Mouse (Mus musculus) embryonic facial prominence, embryonic 15.5 days (tissue): Measurements from ENCODE around the gene Iqcf5. TPM values are rescaled to one million over a fixed set of nuclear protein-coding genes. Genes with fewer than 3 reads are reported as not detected.

Source experiments
- ATAC-seq: fragments of 200-750 bp; cut with Nextera tagmentation; 2 replicates; pipeline ENCODE4 v1.8.0; 2017; ENCODE audit warnings: low read depth, moderate TSS enrichment; ENCODE audit not compliant: insufficient number of reproducible peaks, low FRiP score, low TSS enrichment
- H3K27ac ChIP-seq: fragments of 300-500 bp; sonication (generic); replicated peaks from 2 replicates; pipeline ENCODE4 v1.5.1; 2015; ENCODE audit warnings: mild to moderate bottlenecking, inconsistent platforms
- H3K27me3 ChIP-seq: fragments of 300-500 bp; sonication (generic); 2 replicates; pipeline ENCODE4 v1.6.1; 2015; ENCODE audit warnings: inconsistent platforms
- H3K36me3 ChIP-seq: fragments of 300-500 bp; sonication (generic); 2 replicates; pipeline ENCODE4 v1.6.1; 2015; ENCODE audit warnings: mild to moderate bottlenecking, inconsistent platforms
- H3K4me1 ChIP-seq: fragments of 300-500 bp; sonication (generic); 2 replicates; pipeline ENCODE4 v1.6.1; 2015; ENCODE audit warnings: inconsistent platforms
- H3K4me2 ChIP-seq: fragments of 300-500 bp; sonication (generic); replicated peaks from 2 replicates; pipeline ENCODE4 v1.6.1; 2015; ENCODE audit warnings: mild to moderate bottlenecking, inconsistent platforms
- H3K4me3 ChIP-seq: fragments of 300-500 bp; sonication (generic); replicated peaks from 2 replicates; pipeline ENCODE4 v1.5.1; 2015; ENCODE audit warnings: mild to moderate bottlenecking, inconsistent platforms
- H3K9ac ChIP-seq: fragments of 300-500 bp; sonication (generic); 2 replicates; pipeline ENCODE4 v1.6.1; 2015; ENCODE audit warnings: inconsistent platforms
- H3K9me3 ChIP-seq: fragments of 300-500 bp; sonication (generic); replicated peaks from 2 replicates; pipeline ENCODE4 v1.6.1; 2016; ENCODE audit warnings: inconsistent platforms
- WGBS: fragments of 180-500 bp; shearing (Covaris S2); methylation state at CpG from one replicate; pipeline ENCODE4 v1.1.7; 2015; 5-methylcytosine and 5-hydroxymethylcytosine counted together
- polyA plus RNA-seq: library from polyadenylated mRNA; unstranded; fragments of >200 nt; fragmentation: Nextera tagmentation; extraction: Ambion mirVana; gene quantifications from 2 replicates; pipeline ENCODE4 v1.2.1, GENCODE M21; 2015

Iqcf5 gene
- not detected in 2 replicates for polyA plus RNA-seq

DNA sequence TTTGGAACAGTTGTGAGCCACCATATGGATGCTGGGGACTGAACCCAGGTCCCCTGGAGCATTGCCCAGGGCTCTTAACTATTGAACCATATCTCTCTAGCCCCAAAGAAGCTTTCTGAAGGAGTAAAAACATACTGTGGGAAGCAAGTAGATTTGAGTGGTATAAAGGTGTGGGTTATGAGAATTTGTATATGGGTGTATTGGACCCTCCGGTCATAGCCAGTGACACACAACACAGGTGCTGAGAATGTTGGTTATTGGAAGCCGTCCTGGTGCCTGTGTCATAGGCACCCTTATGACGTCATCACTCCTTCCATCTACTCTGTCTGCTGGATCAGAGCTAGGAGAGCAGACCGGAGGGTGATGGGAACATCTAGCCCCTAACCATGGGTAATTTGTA lies at the start of gene Iqcf5:
Gene Iqcf5 (plus strand): TSS at position 301 of the 400 bp plus-strand sequence.
- H3K9ac ChIP-seq = no peak within 1 kb of the TSS
- WGBS = 81% methylated on average over 4 of the region's 4 CpGs
- no peak for ATAC-seq

DNA sequence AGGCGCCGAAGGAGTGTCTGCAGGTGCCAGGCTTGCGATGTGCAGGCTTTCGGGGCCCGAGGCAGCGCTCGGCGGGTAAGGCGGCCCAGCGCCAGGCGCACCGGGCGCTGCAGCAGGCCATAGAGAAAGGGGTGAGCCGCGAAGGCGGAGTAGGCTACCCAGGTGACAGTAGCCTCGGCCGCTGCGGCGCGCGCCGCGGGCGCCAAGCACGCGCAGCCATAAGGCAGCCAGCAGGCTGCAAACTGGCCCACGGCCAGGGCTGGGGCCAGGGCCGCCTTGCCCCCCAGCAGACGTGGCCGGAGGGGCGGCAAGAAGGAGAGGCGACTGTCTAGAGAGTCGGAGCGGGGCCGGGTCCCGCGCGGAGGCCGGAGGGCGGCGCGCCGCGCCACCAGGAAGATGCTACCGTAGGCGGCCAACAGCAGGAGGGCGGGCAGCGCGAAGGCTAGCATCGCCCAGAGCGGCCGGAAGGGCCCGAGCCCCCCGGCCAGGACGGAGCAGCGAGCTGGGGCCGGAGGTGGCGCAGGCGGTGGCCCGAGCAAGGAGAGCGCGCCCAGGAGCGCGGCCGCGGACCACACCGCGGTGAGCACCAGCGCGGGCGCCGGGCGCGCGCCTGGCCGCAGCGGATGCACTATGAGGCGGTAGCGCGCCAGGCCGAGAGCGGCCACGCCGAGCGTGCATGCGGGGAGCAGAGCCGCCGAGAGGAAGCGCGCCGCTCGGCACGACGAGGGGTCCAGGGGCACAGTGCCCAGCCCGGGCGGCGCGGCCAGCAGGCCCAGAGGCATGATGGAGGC lies 49.4 kb upstream of the Iqcf5 start:
- H3K9me3 ChIP-seq = no peaks in the 10 kb centered on the region
- peak overlapping the region; percentile 61 for H3K4me3 ChIP-seq
- H3K27ac ChIP-seq = peak overlapping the region; percentile 39; the same call in 1 of the 2 replicates
- peaks cover 27% of the 10 kb centered on the region for H3K36me3 ChIP-seq
- H3K27me3 ChIP-seq = peaks cover 5% of the 10 kb centered on the region; the same call in 1 of the 2 replicates
- 2% methylated on average over 95 of the region's 99 CpGs for WGBS
- peak; percentile 73 for ATAC-seq
- peak overlapping the region; percentile 61 for H3K9ac ChIP-seq
- H3K4me2 ChIP-seq = peak overlapping the region; percentile 98
- peaks cover 25% of the 10 kb centered on the region for H3K4me1 ChIP-seq

More for the DNA sequence above, at the start of gene Iqcf5:
- Histone ChIP-seq H3K27ac (no peak within 1 kb of the TSS), H3K4me3 (no peak within 1 kb of the TSS), H3K9me3 (no peaks in the 10 kb centered on the region), H3K36me3 (no peaks in the 10 kb centered on the region), H3K27me3 (no peaks in the 10 kb centered on the region), H3K4me2 (no peak within 1 kb of the TSS), H3K4me1 (no peaks in the 10 kb centered on the region)

DNA sequence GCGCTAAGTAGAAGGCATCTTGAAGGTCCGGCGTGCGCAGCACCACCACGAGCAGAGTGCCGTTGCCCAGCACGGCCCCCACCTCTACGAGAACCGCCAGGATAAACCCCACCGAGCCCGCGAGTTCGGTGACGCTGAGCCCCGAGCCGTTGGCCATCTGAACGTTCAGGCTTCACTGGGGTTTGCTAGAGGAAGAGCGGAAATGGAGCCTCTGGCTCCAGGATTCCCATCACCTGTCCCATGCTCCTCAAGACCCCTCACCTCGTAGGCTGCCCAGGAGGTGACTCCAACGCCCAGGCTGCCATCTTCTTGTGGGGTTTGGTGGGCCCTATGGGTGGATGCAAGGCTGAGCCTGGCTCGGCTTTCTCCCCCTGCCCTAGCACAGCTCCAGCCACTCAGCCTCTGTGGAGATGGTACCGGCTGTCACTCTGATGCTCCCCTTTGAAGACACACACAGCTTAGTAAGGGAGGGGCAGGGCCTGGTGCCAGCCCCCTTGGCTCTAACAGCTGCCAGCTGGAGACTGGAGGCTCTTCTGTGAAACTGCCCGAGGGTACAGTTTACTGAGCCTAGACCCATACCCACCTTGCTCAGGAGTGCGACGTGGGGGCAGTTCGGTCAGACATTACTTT lies 48.7 kb upstream of the Iqcf5 start, which contains the start of gene Gpr62:
Gene Gpr62 (minus strand): TSS at position 368 of the 630 bp plus-strand sequence.
- peaks cover 26% of the 10 kb centered on the region for H3K36me3 ChIP-seq
- H3K4me3 ChIP-seq = peak within 1 kb of the TSS; percentile 61
- peak within 1 kb of the TSS; percentile 98 for H3K4me2 ChIP-seq
- 29% methylated on average over 26 of the region's 26 CpGs for WGBS
- H3K9me3 ChIP-seq = no peaks in the 10 kb centered on the region
- peak; percentile 31; the same call in 1 of the 2 replicates for ATAC-seq
- peak within 1 kb of the TSS; percentile 61 for H3K9ac ChIP-seq
- H3K27ac ChIP-seq = peak within 1 kb of the TSS; percentile 39; the same call in 1 of the 2 replicates
- peaks cover 27% of the 10 kb centered on the region for H3K4me1 ChIP-seq
- peaks cover 5% of the 10 kb centered on the region; the same call in 1 of the 2 replicates for H3K27me3 ChIP-seq

DNA sequence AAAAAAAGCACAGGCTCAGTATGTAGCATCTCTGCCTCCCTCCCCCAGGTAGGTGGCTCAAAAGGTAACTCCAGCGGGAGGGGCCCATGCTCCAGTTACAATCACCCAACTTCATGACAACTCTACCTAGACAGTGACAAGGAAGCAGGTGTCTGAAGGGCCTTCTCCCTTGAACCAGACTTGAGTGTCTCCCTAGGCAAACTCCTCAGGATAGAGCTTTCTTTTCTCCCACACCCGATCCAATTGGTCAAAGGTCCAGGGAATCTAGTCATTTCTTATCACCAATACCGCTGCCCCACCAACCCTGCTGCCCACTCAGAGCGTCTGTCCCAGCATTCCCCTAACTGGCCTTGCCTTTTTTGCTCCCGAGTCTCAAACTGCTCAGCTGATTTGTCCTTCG lies 47.7 kb upstream of the Iqcf5 start:
- Histone ChIP-seq H3K4me1 (peaks cover 32% of the 10 kb centered on the region), H3K9ac (no peak overlapping the region), H3K9me3 (no peaks in the 10 kb centered on the region), H3K36me3 (peaks cover 18% of the 10 kb centered on the region), H3K4me2 (no peak overlapping the region), H3K27me3 (peaks cover 5% of the 10 kb centered on the region; the same call in 1 of the 2 replicates), H3K27ac (no peak overlapping the region), H3K4me3 (no peak overlapping the region)
- 91% methylated on average over 6 of the region's 6 CpGs for WGBS
- no peak for ATAC-seq

DNA sequence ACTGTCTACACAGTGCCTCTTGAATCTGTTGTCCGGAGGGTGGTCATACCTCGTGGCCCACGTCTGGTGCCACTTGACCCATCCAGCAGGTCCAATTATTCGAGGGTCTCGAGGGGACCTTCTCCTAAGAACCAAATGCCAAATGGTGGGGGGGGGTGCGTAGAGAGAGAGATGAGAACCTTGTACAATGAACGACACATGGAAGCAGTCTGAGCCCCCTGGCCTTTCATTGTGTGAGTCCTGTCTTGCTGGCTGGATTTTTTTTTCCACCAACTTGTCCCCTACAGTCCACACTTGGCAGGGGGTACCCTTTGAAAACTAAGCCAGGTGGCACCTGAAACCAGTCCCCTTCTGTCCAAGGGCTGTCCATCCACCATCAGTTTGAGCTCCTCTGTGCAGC lies 46.6 kb upstream of the Iqcf5 start:
- Histone ChIP-seq H3K4me3 (no peak overlapping the region), H3K4me1 (peaks cover 41% of the 10 kb centered on the region), H3K9ac (no peak overlapping the region), H3K27me3 (peaks cover 5% of the 10 kb centered on the region; the same call in 1 of the 2 replicates), H3K36me3 (peaks cover 10% of the 10 kb centered on the region), H3K9me3 (no peaks in the 10 kb centered on the region), H3K4me2 (no peak overlapping the region), H3K27ac (no peak overlapping the region)
- no peak for ATAC-seq
- 83% methylated on average over 7 of the region's 7 CpGs for WGBS

DNA sequence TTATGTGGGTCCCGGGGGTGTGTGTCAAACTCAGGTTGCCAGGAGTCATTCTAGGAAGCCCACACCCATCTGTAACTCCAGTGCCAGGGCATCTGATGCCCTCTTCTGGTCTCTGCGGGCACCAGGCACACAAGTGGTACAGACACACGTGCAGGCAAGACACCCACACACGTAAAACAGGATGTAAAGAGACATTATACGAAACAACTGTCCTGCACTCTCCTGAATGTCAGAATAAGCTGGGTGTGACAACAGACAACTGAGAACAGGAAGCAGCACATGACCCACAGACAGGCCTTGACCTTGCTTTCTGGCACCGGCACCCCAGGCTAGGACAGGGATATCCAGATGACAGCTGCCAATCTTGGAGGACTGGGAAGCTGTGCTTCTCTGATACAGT lies 45.1 kb upstream of the Iqcf5 start:
- H3K4me2 ChIP-seq = no peak overlapping the region
- peaks cover 49% of the 10 kb centered on the region for H3K4me1 ChIP-seq
- H3K9ac ChIP-seq = no peak overlapping the region
- H3K36me3 ChIP-seq = no peaks in the 10 kb centered on the region
- WGBS = 57% methylated on average over 6 of the region's 6 CpGs
- H3K9me3 ChIP-seq = no peaks in the 10 kb centered on the region
- H3K27me3 ChIP-seq = no peaks in the 10 kb centered on the region; the same call in 1 of the 2 replicates
- ATAC-seq = no peak
- H3K27ac ChIP-seq = no peak overlapping the region
- H3K4me3 ChIP-seq = no peak overlapping the region

DNA sequence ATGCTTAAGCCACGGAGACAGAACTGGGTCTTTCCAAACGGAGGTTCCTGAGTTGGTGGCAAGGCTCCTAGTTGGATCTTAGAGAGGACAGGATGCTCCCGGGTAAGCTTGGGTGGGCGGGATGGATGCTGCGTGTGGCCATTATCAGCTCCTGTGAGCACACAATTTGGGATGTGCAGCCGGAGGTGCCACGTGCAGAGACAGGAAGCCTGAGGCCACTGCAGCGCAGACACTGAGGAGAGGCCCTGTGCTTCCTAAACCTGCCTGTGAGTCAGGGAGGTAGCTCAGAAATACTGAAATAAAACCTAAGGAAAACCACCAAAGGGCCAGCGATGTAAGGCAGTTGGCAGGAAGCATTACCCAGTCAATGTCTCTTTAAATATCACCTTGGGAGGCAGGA lies 44.6 kb upstream of the Iqcf5 start:
- 57% methylated on average over 9 of the region's 9 CpGs for WGBS
- no peak overlapping the region for H3K9ac ChIP-seq
- no peaks in the 10 kb centered on the region for H3K9me3 ChIP-seq
- H3K4me2 ChIP-seq = no peak overlapping the region
- no peak overlapping the region for H3K4me3 ChIP-seq
- no peaks in the 10 kb centered on the region; the same call in 1 of the 2 replicates for H3K27me3 ChIP-seq
- H3K27ac ChIP-seq = no peak overlapping the region
- H3K36me3 ChIP-seq = no peaks in the 10 kb centered on the region
- no peak for ATAC-seq
- H3K4me1 ChIP-seq = peaks cover 49% of the 10 kb centered on the region

DNA sequence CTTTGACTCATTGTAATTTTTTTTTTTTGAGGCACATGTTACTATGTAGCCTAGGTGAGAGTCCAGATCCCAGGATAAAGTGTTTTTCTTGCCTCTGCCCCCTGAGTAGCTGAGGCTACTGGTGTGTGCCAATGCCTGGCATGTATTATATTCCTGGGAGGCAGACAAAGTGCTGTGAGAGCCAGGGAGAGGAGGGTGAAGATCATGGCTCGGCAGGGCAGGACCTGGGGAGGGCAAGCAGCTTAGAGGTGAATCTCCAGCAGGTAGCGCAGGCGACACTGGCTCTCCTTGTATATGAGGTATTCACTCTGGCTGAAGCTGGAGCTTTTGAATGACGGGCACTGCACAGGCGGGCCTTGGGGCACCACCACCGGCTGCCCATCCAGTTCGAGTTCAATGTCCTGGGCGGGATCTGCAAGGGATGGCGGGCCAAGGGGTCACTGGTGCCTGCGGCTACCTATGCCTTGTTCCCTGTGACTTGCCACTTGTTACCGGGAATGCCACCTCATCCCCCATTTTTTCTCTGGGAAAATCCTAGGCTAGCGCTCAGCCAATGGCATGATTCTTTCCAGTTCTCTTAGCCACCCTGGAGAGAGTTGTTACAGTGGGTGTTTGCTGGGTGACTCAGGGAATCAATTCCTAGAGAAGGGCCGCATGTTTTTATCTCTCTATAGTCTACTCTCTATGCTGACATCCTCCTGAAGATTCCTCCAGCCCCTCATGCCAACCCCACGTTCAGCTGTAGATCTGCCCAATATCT lies 43.2 kb upstream of the Iqcf5 start:
- H3K27ac ChIP-seq = 0 out of 2 replicates have a peak overlapping the region, but pooled peaks have one; percentile 48
- H3K27me3 ChIP-seq = no peaks in the 10 kb centered on the region
- H3K9ac ChIP-seq = no peak overlapping the region
- H3K4me3 ChIP-seq = no peak overlapping the region
- H3K4me2 ChIP-seq = peak overlapping the region; percentile 36
- no peaks in the 10 kb centered on the region for H3K9me3 ChIP-seq
- WGBS = 62% methylated on average over 14 of the region's 14 CpGs
- H3K4me1 ChIP-seq = peaks cover 49% of the 10 kb centered on the region
- no peaks in the 10 kb centered on the region for H3K36me3 ChIP-seq
- ATAC-seq = no peak

DNA sequence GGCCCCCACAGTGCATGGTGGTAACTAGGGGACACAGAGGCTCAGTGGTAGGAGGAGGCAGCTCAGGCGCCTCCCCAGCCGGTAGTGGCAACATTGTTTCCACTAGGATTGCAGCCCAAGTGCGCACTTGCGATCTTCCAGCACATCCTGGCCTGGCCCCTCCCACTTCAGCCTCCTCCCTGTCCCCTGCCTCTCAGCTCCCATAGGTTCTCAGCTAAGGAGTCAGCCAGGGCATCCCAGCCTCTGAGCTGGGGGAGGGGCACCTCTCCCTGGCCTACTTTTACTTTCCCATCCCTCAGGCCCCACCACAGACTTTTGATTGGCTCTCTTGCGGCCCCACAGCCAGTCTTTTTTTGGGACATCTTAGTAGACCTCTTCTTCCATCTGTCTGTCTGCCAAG lies 42.5 kb upstream of the Iqcf5 start:
- no peak for ATAC-seq

DNA sequence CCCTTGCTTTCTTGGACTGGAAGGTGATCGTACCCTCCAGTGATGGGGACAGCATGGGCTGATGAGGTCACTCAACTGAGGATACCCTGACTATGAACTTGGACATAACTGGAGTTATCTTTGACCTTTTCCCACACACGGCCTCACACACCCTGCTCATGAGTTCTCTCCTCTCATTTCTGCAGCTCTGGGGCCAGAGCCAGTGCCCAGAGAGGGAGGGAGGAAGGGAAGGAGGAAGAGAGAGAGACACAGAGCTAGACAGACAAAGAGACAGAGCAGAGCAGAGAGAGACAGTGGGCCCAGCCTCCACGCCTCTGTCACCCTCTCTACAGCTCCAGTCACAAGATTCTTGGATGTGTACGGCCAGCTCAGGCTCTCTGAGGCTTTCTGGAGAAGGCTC lies 42.1 kb upstream of the Iqcf5 start:
- Histone ChIP-seq H3K27ac (peak overlapping the region; percentile 18; the same call in 1 of the 2 replicates), H3K27me3 (no peaks in the 10 kb centered on the region), H3K36me3 (no peaks in the 10 kb centered on the region), H3K4me1 (peaks cover 54% of the 10 kb centered on the region), H3K9me3 (no peaks in the 10 kb centered on the region), H3K9ac (no peak overlapping the region), H3K4me2 (no peak overlapping the region), H3K4me3 (no peak overlapping the region)
- 63% methylated on average over 4 of the region's 4 CpGs for WGBS
- ATAC-seq = no peak

More for the DNA sequence above, 42.5 kb upstream of the Iqcf5 start:
- no peak overlapping the region for H3K9ac ChIP-seq
- no peaks in the 10 kb centered on the region for H3K9me3 ChIP-seq
- peak overlapping the region; percentile 36 for H3K4me2 ChIP-seq
- 0 out of 2 replicates have a peak overlapping the region, but pooled peaks have one; percentile 48 for H3K27ac ChIP-seq
- H3K36me3 ChIP-seq = no peaks in the 10 kb centered on the region
- peaks cover 54% of the 10 kb centered on the region for H3K4me1 ChIP-seq
- 19% methylated on average over 5 of the region's 5 CpGs for WGBS
- no peak overlapping the region for H3K4me3 ChIP-seq
- H3K27me3 ChIP-seq = no peaks in the 10 kb centered on the region
